Mouse (Mus musculus): Measurements from ENCODE around the gene Vpreb3.

DNA sequence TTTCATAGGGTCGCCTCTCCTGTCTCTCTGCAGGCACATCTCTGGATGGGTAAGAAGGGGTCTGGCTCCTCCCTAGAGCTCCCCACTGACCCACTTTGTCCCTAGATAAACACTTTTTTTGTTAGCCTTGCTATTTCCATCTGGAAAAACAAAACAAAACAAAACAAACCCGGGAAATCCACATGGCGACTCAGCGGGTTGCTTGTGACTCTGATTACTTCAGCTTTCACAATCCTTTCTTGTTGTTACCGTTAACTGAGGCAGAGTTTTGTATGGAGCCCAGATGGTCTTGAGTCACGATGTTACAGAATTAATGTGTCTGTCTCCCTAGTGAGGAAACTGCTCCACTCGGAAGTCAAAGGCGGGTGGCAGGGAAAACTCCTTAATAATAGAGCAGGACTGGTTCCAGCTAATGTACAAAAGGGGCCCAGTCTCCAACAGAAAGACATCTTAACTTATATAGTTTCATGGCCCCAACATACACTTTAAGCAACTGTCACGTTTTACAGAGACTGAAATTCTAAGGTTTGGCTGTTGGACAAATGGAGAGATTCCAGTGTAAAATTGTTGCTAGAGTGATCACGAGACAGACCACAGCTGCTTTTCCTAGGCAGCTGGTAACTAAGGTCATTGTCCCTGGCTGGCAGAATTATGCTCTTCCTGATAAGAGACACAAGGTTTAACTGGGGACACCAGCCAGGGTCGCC, 1.4 kb downstream of the Vpreb3 start:
- TF ChIP-seq POLR2A (IDR thresholded peaks at IDR 0.05; ENCODE audit: control insufficient read depth, low read depth, low read length) (no peak), CTCF (IDR thresholded peaks at IDR 0.05; ENCODE audit: control insufficient read depth, insufficient read depth, insufficient replicate concordance, low read depth, low read length) (no peak)

All from testis, adult 2 months (tissue).